Mouse (Mus musculus) brain, embryonic 14.5 days (tissue): ENCODE measurements around the gene Ube2o.

Source experiments
- CTCF ChIP-seq: fragments of 200-500 bp; IDR thresholded peaks from 2 replicates; pipeline ENCODE4 v1.5.1; 2012; ENCODE audit warnings: inconsistent platforms, mild to moderate bottlenecking, moderate library complexity, borderline replicate concordance; ENCODE audit not compliant: insufficient read depth, insufficient read length; ENCODE audit errors: extremely low read depth
- POLR2A ChIP-seq: fragments of 200-500 bp; IDR thresholded peaks from 2 replicates; pipeline ENCODE4 v1.6.1; 2012; ENCODE audit warnings: mild to moderate bottlenecking, inconsistent platforms, borderline replicate concordance; ENCODE audit not compliant: poor library complexity, insufficient read depth, insufficient read length, severe bottlenecking; ENCODE audit errors: extremely low read depth

- TF ChIP-seq CTCF (no peak), POLR2A (no peak)
Observed at GRCm38 (mm10) chr11:116555572-116555971, 25.7 kb downstream of the Ube2o start.
